ENCODE assay signal across 21 mouse cellular contexts in the genomic region with DNA sequence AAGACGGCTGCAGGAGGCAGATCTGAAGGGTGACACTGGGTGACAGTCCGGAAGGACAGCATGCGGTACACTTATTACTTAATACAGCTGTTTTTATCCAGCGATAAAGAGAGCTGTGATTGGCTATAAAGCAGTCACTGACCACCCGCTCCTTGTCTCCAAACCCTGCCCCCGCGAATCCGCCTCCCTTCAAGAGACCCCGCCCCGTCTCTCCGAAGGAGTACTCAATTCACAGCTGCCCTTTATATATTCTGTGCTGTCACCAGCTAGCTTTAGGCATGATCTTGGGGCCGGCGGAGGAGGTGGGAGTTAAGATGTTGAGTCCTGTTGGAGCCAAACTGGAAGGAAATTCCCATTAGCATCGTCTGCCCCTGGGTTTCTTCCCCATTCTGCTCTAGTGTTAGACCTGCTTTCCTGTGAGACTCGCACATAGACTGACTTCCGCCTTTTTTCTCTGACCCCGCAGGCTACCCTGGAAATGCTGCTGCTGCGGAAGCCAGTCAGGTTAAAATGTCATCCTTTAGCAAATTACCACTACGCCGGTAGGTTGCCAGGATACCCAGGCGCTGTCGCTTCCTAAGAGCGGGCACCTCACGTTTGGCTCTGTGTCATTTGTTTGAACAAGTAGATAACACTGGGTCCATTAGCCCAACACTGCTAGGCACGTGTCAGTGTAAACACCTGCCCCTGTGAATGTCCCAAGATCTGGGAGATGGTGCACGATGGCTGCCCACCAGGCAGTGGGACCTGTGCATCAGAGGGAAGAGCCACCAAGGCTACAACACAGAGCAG. TPM values are rescaled to one million over a fixed set of nuclear protein-coding genes. Genes with fewer than 3 reads are reported as not detected.
DNase-seq lines count a peak whose midpoint lies in the region; ATAC-seq and TF ChIP-seq lines count a peak whose summit lies in the region.
"Had no signal": no experiment of that assay in that cellular context is flagged by ENCODE, and none has a peak within 500 bp of the region (broad histone marks: within the 10 kb centered on the region; RNA-seq: fewer than 3 reads in every experiment).

No protein-coding gene starts in this region.

- peak; percentile 87 for DNase-seq in heart, adult 11 months
- DNase-seq in heart, adult 2 months: no peak
- no peak for DNase-seq in kidney, adult 11 months
- DNase-seq in kidney, postnatal 14 days: peak; percentile 41
- DNase-seq in urinary bladder, postnatal 4 days (ENCODE audit: low spot score in 2 of 2): no peak
- DNase-seq: cerebellum, adult 11-12 months; cerebellum, postnatal 10 days; gastrocnemius, postnatal 10 days; left cerebral cortex, postnatal 4 days; lung, adult 18-20 months; lung, postnatal 10 days; thymus, postnatal 25 days had no signal

- no peaks in the 10 kb centered on the region for H3K36me3 ChIP-seq in heart, adult 2 months (ENCODE audit: control insufficient read depth, insufficient read depth, low read length)
- H3K36me3 ChIP-seq in kidney, embryonic 15.5 days: peaks cover 80% of the 10 kb centered on the region
- peaks cover 56% of the 10 kb centered on the region for H3K36me3 ChIP-seq in E14TG2a.4 (ENCODE audit: insufficient read depth, low read length)

- 82% methylated on average over 26 of the region's 26 CpGs for WGBS in heart, adult 2 months
- 84% methylated on average over 26 of the region's 26 CpGs for WGBS in kidney, embryonic 15.5 days

- no peaks in the 10 kb centered on the region for H3K27me3 ChIP-seq in heart, adult 2 months (ENCODE audit: control insufficient read depth, insufficient read depth, low read length)
- H3K27me3 ChIP-seq in kidney, embryonic 15.5 days: no peaks in the 10 kb centered on the region
- H3K27me3 ChIP-seq in E14TG2a.4 (ENCODE audit: insufficient read depth, low read length): no peaks in the 10 kb centered on the region
- H3K27me3 ChIP-seq: heart, embryonic 13.5 days; limb, embryonic 15.5 days had no signal

- H3K79me2 ChIP-seq in heart, adult 2 months (replicated peaks; ENCODE audit: control insufficient read depth, insufficient read depth, low read length): no peaks in the 10 kb centered on the region

- H3K4me2 ChIP-seq in kidney, embryonic 15.5 days: no peak overlapping the region
- H3K4me2 ChIP-seq: heart, embryonic 13.5 days; limb, embryonic 15.5 days; midbrain, embryonic 11.5 days had no signal

- no peak for TF ChIP-seq POLR2A in heart, adult 2 months (IDR thresholded peaks at IDR 0.05; ENCODE audit: insufficient read depth, low read depth, low read length)

- peak; percentile 60; the same call in 1 of the 2 replicates for ATAC-seq in kidney, embryonic 15.5 days (replicated peaks; ENCODE audit: low FRiP score)
- ATAC-seq in megakaryocyte, adult 5-6 weeks (ENCODE audit: poor library complexity, severe bottlenecking): no peak
- ATAC-seq: forebrain, embryonic 16.5 days had no signal

- TF ChIP-seq EP300 in heart, adult 2 months (IDR thresholded peaks at IDR 0.05; ENCODE audit: insufficient read depth, low read depth, low read length): no peak

- H3K9me3 ChIP-seq in kidney, embryonic 15.5 days (replicated peaks): no peaks in the 10 kb centered on the region
- no peaks in the 10 kb centered on the region for H3K9me3 ChIP-seq in E14TG2a.4 (ENCODE audit: low read length)
- H3K9me3 ChIP-seq: forebrain, embryonic 10.5 days; heart, embryonic 13.5 days; limb, embryonic 15.5 days had no signal

- intact Hi-C loops in heart, adult 2 months (cut with DNase I): no loop called here

- no peak for TF ChIP-seq CTCF in heart, adult 2 months (IDR thresholded peaks at IDR 0.05)
- no peak for TF ChIP-seq CTCF in E14TG2a.4 (conservative IDR thresholded peaks at IDR 0.05; ENCODE audit: low read length)

- no peak overlapping the region for H3K4me3 ChIP-seq in heart, adult 2 months
- no peak overlapping the region for H3K4me3 ChIP-seq in kidney, embryonic 15.5 days (replicated peaks)
- H3K4me3 ChIP-seq in E14TG2a.4 (replicated peaks; ENCODE audit: low read length): peak overlapping the region; percentile 41
- H3K4me3 ChIP-seq: forebrain, embryonic 10.5 days; heart, embryonic 13.5 days; limb, embryonic 15.5 days had no signal

- no peak overlapping the region for H3K9ac ChIP-seq in heart, adult 2 months (ENCODE audit: low read depth, low read length)
- no peak overlapping the region for H3K9ac ChIP-seq in kidney, embryonic 15.5 days
- H3K9ac ChIP-seq: heart, embryonic 13.5 days; limb, embryonic 15.5 days had no signal

- H3K4me1 ChIP-seq in heart, adult 2 months (ENCODE audit: control insufficient read depth, insufficient read depth, low read length): no peaks in the 10 kb centered on the region; the same call in none of the 2 replicates
- 0 out of 2 replicates have a peak, but pooled peaks cover 3% of the 10 kb centered on the region for H3K4me1 ChIP-seq in kidney, embryonic 15.5 days
- H3K4me1 ChIP-seq in E14TG2a.4 (replicated peaks; ENCODE audit: low read depth, low read length): peaks cover 39% of the 10 kb centered on the region

- H3K27ac ChIP-seq in heart, adult 2 months: no peak overlapping the region
- H3K27ac ChIP-seq in kidney, embryonic 15.5 days: no peak overlapping the region
- H3K27ac ChIP-seq: forebrain, embryonic 10.5 days; heart, embryonic 13.5 days; limb, embryonic 15.5 days had no signal

RNA-seq across cellular contexts. Expression of a gene that starts 39.9 kb away (rescaled TPM):
- total RNA-seq in heart, adult 2 months (2021): 10 to 100 TPM; 18.2 to 22.5 TPM
- polyA plus RNA-seq in heart, adult 2 months (2012; rRNA removed): 19.9 and 25.9 TPM in 2 replicates
- 80.3 and 83.1 TPM in 2 replicates for polyA plus RNA-seq in kidney, embryonic 15.5 days (2015; fragmentation: Nextera tagmentation; extraction: Ambion mirVana)
- total RNA-seq in megakaryocyte, adult 5-6 weeks (2015): 30.9 and 34.0 TPM in 2 replicates
- total RNA-seq in megakaryocyte, adult 5-6 weeks (2017): 21.7 and 23.9 TPM in 2 replicates

RNA-seq across cellular contexts. Expression of a gene that starts 56.4 kb away (rescaled TPM):
- under 1 TPM; 0.23 to 0.43 TPM for total RNA-seq in heart, adult 2 months (2021)
- 0.86 and 1.1 TPM in 2 replicates for polyA plus RNA-seq in heart, adult 2 months (2012; rRNA removed)
- 1.9 and 2.3 TPM in 2 replicates for polyA plus RNA-seq in kidney, embryonic 15.5 days (2015; fragmentation: Nextera tagmentation; extraction: Ambion mirVana)
- 1.0 and 1.5 TPM in 2 replicates for total RNA-seq in megakaryocyte, adult 5-6 weeks (2015)
- 0.15 and 0.61 TPM in 2 replicates for total RNA-seq in megakaryocyte, adult 5-6 weeks (2017)
- total RNA-seq: midbrain, postnatal 0 days had no signal

Comparison
In these comparisons a context has a peak if more than half of its experiments do, and no peak if none do; other contexts are left out.
1. DNase-seq: peak in heart, adult 11 months (single experiment) and kidney, postnatal 14 days (single experiment); none in heart, adult 2 months (0 of 2), kidney, adult 11 months (single experiment) and urinary bladder, postnatal 4 days (0 of 2).